Mouse (Mus musculus) CH12.LX (cell line): Measurements from ENCODE around the gene Fam205c. TPM values are rescaled to one million over a fixed set of nuclear protein-coding genes. Genes with fewer than 3 reads are reported as not detected.

Experiments used
- DNase-seq: peaks from one replicate; pipeline ENCODE4 v3.0.0-alpha.2; 2013; ENCODE audit errors: extremely low read depth
- H3K27ac ChIP-seq: 2 replicates; pipeline ENCODE4 v1.5.1; 2012; ENCODE audit warnings: low read depth, mild to moderate bottlenecking, control low read depth, moderate library complexity; ENCODE audit not compliant: insufficient read depth
- H3K27me3 ChIP-seq: replicated peaks from 2 replicates; pipeline ENCODE3; 2012; ENCODE audit warnings: inconsistent platforms
- H3K36me3 ChIP-seq, 2 experiments: replicated peaks in 1 of 2; 2 replicates each; pipeline versions ENCODE3 to v1.6.1; 2012; ENCODE audit warnings: inconsistent platforms in 1 of 2, low read length in 1 of 2, mild to moderate bottlenecking in 1 of 2, mixed read lengths in 1 of 2, moderate library complexity in 1 of 2; ENCODE audit not compliant: control insufficient read depth in 1 of 2, insufficient read depth in 1 of 2
- H3K4me1 ChIP-seq, 2 experiments: 2 replicates each; pipeline ENCODE4 v1.6.1; 2012; ENCODE audit warnings: inconsistent platforms in 1 of 2, moderate library complexity in 1 of 2; ENCODE audit not compliant: insufficient read depth in 2 of 2, control insufficient read depth in 1 of 2
- H3K4me2 ChIP-seq: 2 replicates; pipeline ENCODE4 v1.6.1; 2012; ENCODE audit warnings: low read depth, mild to moderate bottlenecking, control low read depth; ENCODE audit not compliant: poor library complexity, insufficient read depth, severe bottlenecking
- H3K4me3 ChIP-seq, 3 experiments: fragments of 150-350 bp in 1 of 3; sonication (generic) in 1 of 3; replicated peaks in 1 of 3; 2 replicates each; pipeline versions ENCODE3 to v1.5.1; 2011 to 2012; ENCODE audit warnings: low read depth in 2 of 3, low read length in 2 of 3, mild to moderate bottlenecking in 2 of 3, moderate library complexity in 2 of 3, control low read depth in 1 of 3, improper control_type of control experiment in 1 of 3, inconsistent platforms in 1 of 3, mixed read lengths in 1 of 3; ENCODE audit not compliant: poor library complexity in 1 of 3
- H3K79me2 ChIP-seq: replicated peaks from 2 replicates; pipeline ENCODE4 v1.6.1; 2012; ENCODE audit warnings: mild to moderate bottlenecking, moderate library complexity; ENCODE audit not compliant: control insufficient read depth, poor library complexity, insufficient read depth, severe bottlenecking; ENCODE audit errors: extremely low read depth
- H3K9ac ChIP-seq: 2 replicates; pipeline ENCODE4 v1.6.1; 2012; ENCODE audit warnings: low read depth, mild to moderate bottlenecking, control low read depth, moderate library complexity; ENCODE audit not compliant: insufficient read depth
- H3K9me3 ChIP-seq: replicated peaks from 2 replicates; pipeline ENCODE3; 2012; ENCODE audit warnings: low read length, inconsistent platforms, mixed read lengths
- BHLHE40 ChIP-seq: IDR thresholded peaks from 2 replicates; pipeline ENCODE4 v1.6.1; 2011; ENCODE audit warnings: mild to moderate bottlenecking, low read depth, low read length, improper control_type of control experiment
- CHD1 ChIP-seq: IDR thresholded peaks from 2 replicates; pipeline ENCODE4 v1.6.1; 2012; ENCODE audit warnings: low read depth, low read length, improper control_type of control experiment, inconsistent platforms
- CHD2 ChIP-seq: IDR thresholded peaks from 2 replicates; pipeline ENCODE4 v1.6.1; 2011; ENCODE audit warnings: low read length, improper control_type of control experiment
- CTCF ChIP-seq, 2 experiments: IDR thresholded peaks in 1 of 2; conservative IDR thresholded peaks in 1 of 2; 2 replicates each; pipeline ENCODE4 v1.5.1; 2011 to 2012; ENCODE audit warnings: low read depth in 2 of 2, low read length in 2 of 2, improper control_type of control experiment in 1 of 2, inconsistent platforms in 1 of 2, mild to moderate bottlenecking in 1 of 2, moderate library complexity in 1 of 2
- ELF1 ChIP-seq: IDR thresholded peaks from 2 replicates; pipeline ENCODE4 v1.6.1; 2014; ENCODE audit warnings: low read depth, mild to moderate bottlenecking, inconsistent platforms, low read length, improper control_type of control experiment
- EP300 ChIP-seq: IDR thresholded peaks from 2 replicates; pipeline ENCODE4 v1.6.1; 2011; ENCODE audit warnings: low read length, improper control_type of control experiment
- HCFC1 ChIP-seq: IDR thresholded peaks from 2 replicates; pipeline ENCODE4 v1.6.1; 2012; ENCODE audit warnings: low read depth, mild to moderate bottlenecking, inconsistent platforms, low read length, improper control_type of control experiment
- IRF4 ChIP-seq: IDR thresholded peaks from 2 replicates; pipeline ENCODE4 v1.6.1; 2014; ENCODE audit warnings: low read depth, mild to moderate bottlenecking, inconsistent platforms, low read length, improper control_type of control experiment
- MAFK ChIP-seq: IDR thresholded peaks from 2 replicates; pipeline ENCODE4 v1.6.1; 2011; ENCODE audit warnings: low read length, improper control_type of control experiment; ENCODE audit not compliant: insufficient replicate concordance
- MAX ChIP-seq: IDR thresholded peaks from 2 replicates; pipeline ENCODE4 v1.6.1; 2011; ENCODE audit warnings: low read length, improper control_type of control experiment
- MAZ ChIP-seq: IDR thresholded peaks from 2 replicates; pipeline ENCODE4 v1.6.1; 2012; ENCODE audit warnings: low read depth, mild to moderate bottlenecking, inconsistent platforms, low read length, improper control_type of control experiment, moderate library complexity
- MEF2A ChIP-seq: IDR thresholded peaks from 2 replicates; pipeline ENCODE4 v1.6.1; 2014; ENCODE audit warnings: low read depth, mild to moderate bottlenecking, inconsistent platforms, low read length, improper control_type of control experiment, borderline replicate concordance
- MYC ChIP-seq: IDR thresholded peaks from 2 replicates; pipeline ENCODE4 v1.6.1; 2011; ENCODE audit warnings: low read depth, mild to moderate bottlenecking, improper control_type of control experiment, low read length
- NELFE ChIP-seq: IDR thresholded peaks from 2 replicates; pipeline ENCODE4 v1.6.1; 2011; ENCODE audit warnings: low read depth, low read length, improper control_type of control experiment
- PAX5 ChIP-seq: IDR thresholded peaks from 2 replicates; pipeline ENCODE4 v1.6.1; 2012; ENCODE audit warnings: low read length, inconsistent platforms, mixed read lengths
- POLR2A ChIP-seq: IDR thresholded peaks from 2 replicates; pipeline ENCODE4 v1.6.1; 2011; ENCODE audit warnings: low read depth, mild to moderate bottlenecking, improper control_type of control experiment, low read length
- POLR2AphosphoS2 ChIP-seq: IDR thresholded peaks from 2 replicates; pipeline ENCODE4 v1.6.1; 2011; ENCODE audit warnings: low read depth, low read length, improper control_type of control experiment
- RAD21 ChIP-seq: IDR thresholded peaks from 2 replicates; pipeline ENCODE4 v1.6.1; 2011; ENCODE audit warnings: low read depth, mild to moderate bottlenecking, low read length, improper control_type of control experiment, moderate library complexity
- SIN3A ChIP-seq: IDR thresholded peaks from 2 replicates; pipeline ENCODE4 v1.6.1; 2012; ENCODE audit warnings: low read length, improper control_type of control experiment, inconsistent platforms
- SMC3 ChIP-seq: IDR thresholded peaks from 2 replicates; pipeline ENCODE4 v1.6.1; 2011; ENCODE audit warnings: low read depth, low read length, improper control_type of control experiment
- USF1 ChIP-seq: IDR thresholded peaks from 2 replicates; pipeline ENCODE4 v1.6.1; 2014; ENCODE audit warnings: low read depth, mild to moderate bottlenecking, inconsistent platforms, low read length, improper control_type of control experiment
- USF2 ChIP-seq: conservative IDR thresholded peaks from 2 replicates; pipeline ENCODE4 v1.6.1; 2011; ENCODE audit warnings: low read depth, low read length, improper control_type of control experiment
- ZC3H11A ChIP-seq: IDR thresholded peaks from 2 replicates; pipeline ENCODE4 v1.6.1; 2012; ENCODE audit warnings: low read depth, mild to moderate bottlenecking, inconsistent platforms, low read length, improper control_type of control experiment
- ZKSCAN1 ChIP-seq: IDR thresholded peaks from 2 replicates; pipeline ENCODE4 v1.6.1; 2012; ENCODE audit warnings: low read depth, inconsistent platforms, low read length, improper control_type of control experiment, borderline replicate concordance
- dilution Hi-C: fragments of 300-500 bp; cut with MboI; formaldehyde crosslinking; loops from 2 replicates; pipeline ENCODE4 v1.14.3; 2020; ENCODE audit warnings: low sequenced_read_pairs; ENCODE audit not compliant: extremely low pct_unique_long_range_greater_than_20kb, extremely low pct_ligation_motif_present
- in situ Hi-C: fragments of 300-500 bp; cut with MboI; formaldehyde crosslinking; loops from 3 replicates; pipeline ENCODE4 v1.14.3; 2019; ENCODE audit warnings: low sequenced_read_pairs, low pct_ligation_motif_present, low pct_unique_long_range_greater_than_20kb, mixed read lengths
- polyA plus RNA-seq: library from polyadenylated mRNA; unstranded; fragments of >175 nt; gene quantifications from 2 replicates; pipeline ENCODE4 v1.2.1, GENCODE M21; 2012; ENCODE audit warnings: low read depth; ENCODE audit not compliant: insufficient read length
- total RNA-seq, 2 experiments: library from RNA; depleted of rRNA; stranded (reverse); fragments of 300-350 nt in 1 of 2; fragments of >200 nt in 1 of 2; gene quantifications; 2 replicates each; pipeline ENCODE4 v1.2.3; 2012 to 2014

Fam205c gene
- total and polyA plus RNA-seq, 3 experiments = not detected

GRCm38 (mm10) chr4:42891176-42891575 is 17.1 kb upstream of the Fam205c start:
- Histone ChIP-seq H3K9ac (no peak overlapping the region), H3K79me2 (no peaks in the 10 kb centered on the region), H3K4me2 (no peak overlapping the region), H3K36me3 (no peaks in the 10 kb centered on the region), H3K4me3 (no peak overlapping the region), H3K27me3 (peaks cover 20% of the 10 kb centered on the region), H3K4me1 (no peaks in the 10 kb centered on the region), H3K9me3 (peaks cover 3% of the 10 kb centered on the region), H3K27ac (no peak overlapping the region)
- in situ Hi-C loops = no loop called here
- TF ChIP-seq RAD21 = no peak
- TF ChIP-seq CHD1 = no peak
- no peak for TF ChIP-seq CHD2
- TF ChIP-seq SIN3A = no peak
- no peak for TF ChIP-seq HCFC1
- TF ChIP-seq CTCF (conservative IDR thresholded peaks at IDR 0.05 in 1 of 2, IDR thresholded peaks at IDR 0.05 in 1 of 2; ENCODE audit: low read depth in 2 of 2, low read length in 2 of 2) = no peak
- TF ChIP-seq MYC = no peak
- DNase-seq = no peak
- dilution Hi-C loops = no loop called here

GRCm38 (mm10) chr4:42888806-42889205 is 14.8 kb upstream of the Fam205c start:
- dilution Hi-C loops (no loop called here), in situ Hi-C loops (no loop called here)

GRCm38 (mm10) chr4:42886926-42887325 is 12.9 kb upstream of the Fam205c start:
- in situ Hi-C loops = no loop called here
- H3K4me3 ChIP-seq = no peak overlapping the region
- dilution Hi-C loops = no loop called here
- no peak for DNase-seq
- H3K27me3 ChIP-seq = peaks cover 32% of the 10 kb centered on the region
- no peak overlapping the region for H3K27ac ChIP-seq
- H3K36me3 ChIP-seq = no peaks in the 10 kb centered on the region
- TF ChIP-seq ZC3H11A (no peak), MAZ (no peak), USF1 (no peak), EP300 (no peak), CTCF (conservative IDR thresholded peaks at IDR 0.05 in 1 of 2, IDR thresholded peaks at IDR 0.05 in 1 of 2; ENCODE audit: low read depth in 2 of 2, low read length in 2 of 2) (no peak), ELF1 (no peak), IRF4 (no peak), MAX (no peak), POLR2A (no peak), ZKSCAN1 (no peak), SMC3 (no peak), PAX5 (no peak), MAFK (no peak), BHLHE40 (no peak), SIN3A (no peak), USF2 (no peak)
- H3K79me2 ChIP-seq = no peaks in the 10 kb centered on the region
- no peak overlapping the region for H3K4me2 ChIP-seq
- no peaks in the 10 kb centered on the region for H3K9me3 ChIP-seq
- no peak overlapping the region for H3K9ac ChIP-seq
- no peaks in the 10 kb centered on the region for H3K4me1 ChIP-seq

More at GRCm38 (mm10) chr4:42888806-42889205, 14.8 kb upstream of the Fam205c start:
- TF ChIP-seq NELFE = no peak
- TF ChIP-seq ELF1 = no peak
- TF ChIP-seq MEF2A = no peak
- TF ChIP-seq RAD21 = no peak
- TF ChIP-seq POLR2AphosphoS2 = no peak
- no peak for TF ChIP-seq MAZ
- Histone ChIP-seq H3K4me3 (no peak overlapping the region), H3K9ac (no peak overlapping the region), H3K27me3 (peaks cover 27% of the 10 kb centered on the region), H3K4me2 (no peak overlapping the region), H3K79me2 (no peaks in the 10 kb centered on the region), H3K9me3 (peaks cover 3% of the 10 kb centered on the region), H3K36me3 (no peaks in the 10 kb centered on the region), H3K27ac (no peak overlapping the region), H3K4me1 (no peaks in the 10 kb centered on the region)
- DNase-seq = no peak
